Mouse (Mus musculus) adrenal gland (tissue): ENCODE measurements around the gene Il27.
"Not testable (repeated sequence)": the region's sequence is repeated elsewhere in the genome, so short reads cannot be mapped to it uniquely, and the experiment has no call there.

Source experiments
- intact Hi-C: fragments of 180-260 bp; cut with DNase I; formaldehyde crosslinking; loops from one replicate; pipeline ENCODE4 v1.15.1; 2025
- long read RNA-seq, 2 experiments: library from polyadenylated mRNA; unstranded; transcript quantifications; one replicate each; pipeline ENCODE4 v2.0.0; 2020; ENCODE audit warnings: borderline replicate concordance in 1 of 2; ENCODE audit not compliant: insufficient replicate concordance in 1 of 2

Il27 gene
- long read RNA-seq, experiment 1, result 0 reads
- long read RNA-seq, experiment 2, result 0 reads

GRCm38 (mm10) chr7:126594862-126595561 lies at the start of gene Il27:
Gene Il27 (minus strand): TSS chr7:126594941.
- intact Hi-C loops, result no loop called here

- intact Hi-C loops, result no loop called here
Measured at GRCm38 (mm10) chr7:126644345-126644744, 49.6 kb upstream of the Il27 start.

GRCm38 (mm10) chr7:126643244-126643617 lies 48.5 kb upstream of the Il27 start:
- intact Hi-C loops, result not testable (repeated sequence)

GRCm38 (mm10) chr7:126642545-126643243 lies 48.0 kb upstream of the Il27 start:
- intact Hi-C loops, result no loop called here

GRCm38 (mm10) chr7:126636733-126637520 lies 42.2 kb upstream of the Il27 start:
- intact Hi-C loops, result no loop called here

GRCm38 (mm10) chr7:126635375-126635774 lies 40.6 kb upstream of the Il27 start:
- intact Hi-C loops, result no loop called here

GRCm38 (mm10) chr7:126632478-126632877 lies 37.7 kb upstream of the Il27 start:
- intact Hi-C loops, result no loop called here

- intact Hi-C loops, result no loop called here
Measured at GRCm38 (mm10) chr7:126630824-126631518, 36.2 kb upstream of the Il27 start, which contains the start of gene Nupr1. Gene Nupr1 (minus strand): TSS chr7:126630861.

GRCm38 (mm10) chr7:126629915-126630314 lies 35.2 kb upstream of the Il27 start:
- intact Hi-C loops, result no loop called here

GRCm38 (mm10) chr7:126628111-126628510 lies 33.4 kb upstream of the Il27 start:
- intact Hi-C loops, result no loop called here

GRCm38 (mm10) chr7:126625807-126626600 lies 31.3 kb upstream of the Il27 start:
- intact Hi-C loops, result no loop called here

- intact Hi-C loops, result no loop called here
Measured at GRCm38 (mm10) chr7:126625369-126625768, 30.6 kb upstream of the Il27 start.

- intact Hi-C loops, result no loop called here
Measured at GRCm38 (mm10) chr7:126624774-126625173, 30.0 kb upstream of the Il27 start.

GRCm38 (mm10) chr7:126623381-126623780 lies 28.6 kb upstream of the Il27 start:
- intact Hi-C loops, result no loop called here

- intact Hi-C loops, result no loop called here
Measured at GRCm38 (mm10) chr7:126621452-126622359, 27.0 kb upstream of the Il27 start.

GRCm38 (mm10) chr7:126619559-126620275 lies 25.0 kb upstream of the Il27 start:
- intact Hi-C loops, result no loop called here

- intact Hi-C loops, result no loop called here
Measured at GRCm38 (mm10) chr7:126616707-126617106, 22.0 kb upstream of the Il27 start.

GRCm38 (mm10) chr7:126612736-126613135 lies 18.0 kb upstream of the Il27 start:
- intact Hi-C loops, result no loop called here

- intact Hi-C loops, result no loop called here
Measured at GRCm38 (mm10) chr7:126607796-126608195, 13.1 kb upstream of the Il27 start.
